Mouse (Mus musculus) kidney, adult 2 months (tissue): ENCODE data around the gene Bpifb5.

Experiments
- CTCF ChIP-seq: fragments of 200-500 bp; conservative IDR thresholded peaks from 2 replicates; pipeline ENCODE4 v1.5.1; 2011; ENCODE audit warnings: low read depth, mild to moderate bottlenecking, control low read depth, low read length, moderate library complexity, mixed read lengths; ENCODE audit not compliant: insufficient read depth, insufficient read length
- POLR2A ChIP-seq: fragments of 200-500 bp; IDR thresholded peaks from one replicate; pipeline ENCODE4 v1.6.1; 2011; ENCODE audit warnings: low read depth, low read length, control low read depth

- TF ChIP-seq CTCF = no peak
- no peak for TF ChIP-seq POLR2A
These were observed 26.5 kb upstream of the Bpifb5 start for GRCm38 (mm10) chr2:154197036-154197435.
